Mouse (Mus musculus) limb, embryonic 14.5 days (tissue): ENCODE results near the gene Cnep1r1. TPM values are rescaled to one million over a fixed set of nuclear protein-coding genes. Genes with fewer than 3 reads are reported as not detected.

Source experiments
- ATAC-seq: fragments of 200-750 bp; cut with Nextera tagmentation; 2 replicates; pipeline ENCODE4 v1.8.0; 2017; ENCODE audit warnings: low read depth, moderate number of reproducible peaks, moderate TSS enrichment; ENCODE audit not compliant: low FRiP score
- DNase-seq: peaks from one replicate; pipeline ENCODE4 v3.0.0-alpha.2; 2015; ENCODE audit warnings: low spot score
- H3K27ac ChIP-seq: fragments of 300-500 bp; sonication (generic); replicated peaks from 2 replicates; pipeline ENCODE4 v1.5.1; 2014; ENCODE audit warnings: low read depth, mild to moderate bottlenecking, low read length, moderate library complexity, mixed read lengths
- H3K27me3 ChIP-seq: fragments of 300-500 bp; sonication (generic); 2 replicates; pipeline ENCODE4 v1.6.1; 2014; ENCODE audit warnings: low read length, mixed read lengths; ENCODE audit not compliant: control insufficient read depth, insufficient read depth
- H3K36me3 ChIP-seq: fragments of 300-500 bp; sonication (generic); 2 replicates; pipeline ENCODE4 v1.6.1; 2014; ENCODE audit warnings: mild to moderate bottlenecking, low read length, moderate library complexity, mixed read lengths; ENCODE audit not compliant: control insufficient read depth, insufficient read depth
- H3K4me1 ChIP-seq: fragments of 300-500 bp; sonication (generic); 2 replicates; pipeline ENCODE4 v1.6.1; 2014; ENCODE audit warnings: antibody characterized with exemption, low read length, mixed read lengths; ENCODE audit not compliant: control insufficient read depth, insufficient read depth
- H3K4me2 ChIP-seq: fragments of 300-500 bp; sonication (generic); replicated peaks from 2 replicates; pipeline ENCODE4 v1.6.1; 2014; ENCODE audit warnings: low read depth, mild to moderate bottlenecking, low read length, moderate library complexity; ENCODE audit not compliant: severe bottlenecking
- H3K4me3 ChIP-seq: fragments of 300-500 bp; sonication (generic); replicated peaks from 2 replicates; pipeline ENCODE4 v1.5.1; 2014; ENCODE audit warnings: low read length
- H3K9ac ChIP-seq: fragments of 300-500 bp; sonication (generic); 2 replicates; pipeline ENCODE4 v1.6.1; 2014; ENCODE audit warnings: mild to moderate bottlenecking, low read depth, low read length, moderate library complexity; ENCODE audit not compliant: severe bottlenecking
- H3K9me3 ChIP-seq: fragments of 300-500 bp; sonication (generic); 2 replicates; pipeline ENCODE4 v1.6.1; 2016; ENCODE audit warnings: low read length; ENCODE audit not compliant: control insufficient read depth
- POLR2A ChIP-seq: fragments of 200-500 bp; IDR thresholded peaks from 2 replicates; pipeline ENCODE4 v1.8.0; 2012; ENCODE audit warnings: inconsistent platforms, mild to moderate bottlenecking, moderate library complexity, borderline replicate concordance; ENCODE audit not compliant: insufficient read depth, insufficient read length; ENCODE audit errors: extremely low read depth
- WGBS: fragments of 180-500 bp; shearing (Covaris S2); extraction: QIAGEN DNeasy Blood & Tissue Kit; methylation state at CpG from one replicate; pipeline ENCODE4 v1.1.7; 2014; 5-methylcytosine and 5-hydroxymethylcytosine counted together
- polyA plus RNA-seq, 2 experiments: library from polyadenylated mRNA; depleted of rRNA in 1 of 2; stranded (reverse) in 1 of 2; unstranded in 1 of 2; fragments of >200 nt; fragmentation: Nextera tagmentation in 1 of 2; extraction: Ambion mirVana in 1 of 2; gene quantifications; 2 replicates each; pipeline versions ENCODE4 v1.2.1 to v1.2.3; 2012 to 2014

Cnep1r1 gene
- polyA plus RNA-seq (2012; rRNA removed): 70.1 and 70.9 TPM in 2 replicates
- 42.5 and 43.5 TPM in 2 replicates for polyA plus RNA-seq (2014; fragmentation: Nextera tagmentation; extraction: Ambion mirVana)

DNA sequence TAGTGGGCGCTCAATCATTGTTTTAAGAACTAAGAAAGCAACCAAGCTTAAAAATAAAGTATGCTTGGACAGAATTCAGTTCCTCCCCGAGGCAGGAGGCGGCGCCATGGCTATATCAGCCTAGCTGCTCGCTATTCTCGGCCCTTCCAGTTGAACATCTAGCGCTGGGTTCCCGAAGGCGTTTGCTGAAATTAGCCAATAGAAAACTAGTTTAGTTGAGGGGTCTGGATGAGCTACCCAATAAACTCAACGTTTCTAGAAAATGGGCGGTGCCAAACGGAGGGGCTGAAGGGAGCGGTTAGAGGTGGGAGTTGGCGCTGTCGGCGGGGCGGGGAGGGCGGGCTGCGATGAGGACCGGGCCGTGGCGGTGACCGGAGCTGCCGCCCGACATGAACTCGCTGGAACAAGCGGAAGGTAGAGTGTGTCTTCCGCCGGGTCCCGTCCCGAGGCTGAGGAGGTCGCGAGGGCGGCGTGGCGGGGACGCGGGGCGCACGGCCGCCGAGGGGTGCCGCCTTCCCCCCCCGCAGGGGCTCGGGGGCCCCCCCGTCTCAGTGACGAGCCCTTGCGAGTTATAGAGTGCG lies at the start of gene Cnep1r1:
Cnep1r1 (plus strand) TSS at position 314 of the 581 bp plus-strand sequence.
- Histone ChIP-seq H3K27me3 (no peaks in the 10 kb centered on the region), H3K4me2 (peak within 1 kb of the TSS; percentile 54), H3K4me1 (peaks cover 6% of the 10 kb centered on the region; the same call in 1 of the 2 replicates), H3K4me3 (peak within 1 kb of the TSS; percentile 92), H3K36me3 (peaks cover 22% of the 10 kb centered on the region), H3K27ac (peak within 1 kb of the TSS; percentile 65), H3K9me3 (no peaks in the 10 kb centered on the region), H3K9ac (peak within 1 kb of the TSS; percentile 91)
- 0 out of 2 replicates have a peak, but pooled peaks have one; percentile 78 for TF ChIP-seq POLR2A
- ATAC-seq (peak; percentile 99), DNase-seq (peak; percentile 96)
- under 1% methylated on average over 48 of the region's 49 CpGs for WGBS

DNA sequence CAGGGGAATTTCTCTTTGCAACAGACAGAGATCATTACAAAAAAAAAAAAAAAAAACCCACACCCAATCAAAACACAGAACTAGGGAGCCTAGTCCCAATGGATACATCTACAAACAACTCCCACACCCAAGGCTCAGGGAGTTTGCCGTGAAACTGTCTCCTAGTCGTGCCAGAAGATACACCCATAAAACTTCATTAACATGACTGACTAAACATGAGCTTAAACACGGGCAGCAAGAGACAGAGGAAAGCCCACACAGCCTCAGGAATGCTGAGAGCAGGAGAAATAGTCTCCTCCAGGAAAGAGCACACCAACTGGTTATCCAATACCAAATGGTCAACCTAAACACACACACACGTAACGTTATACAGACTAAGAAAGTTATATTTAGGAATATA lies 36.4 kb upstream of the Cnep1r1 start:
- Histone ChIP-seq H3K9me3 (no peaks in the 10 kb centered on the region), H3K9ac (no peak overlapping the region), H3K4me3 (no peak overlapping the region), H3K27ac (no peak overlapping the region), H3K36me3 (no peaks in the 10 kb centered on the region), H3K4me1 (no peaks in the 10 kb centered on the region), H3K27me3 (no peaks in the 10 kb centered on the region), H3K4me2 (no peak overlapping the region)
- no peak for ATAC-seq
- WGBS: 67% methylated on average over 5 of the region's 5 CpGs
- TF ChIP-seq POLR2A: no peak
- DNase-seq: no peak

DNA sequence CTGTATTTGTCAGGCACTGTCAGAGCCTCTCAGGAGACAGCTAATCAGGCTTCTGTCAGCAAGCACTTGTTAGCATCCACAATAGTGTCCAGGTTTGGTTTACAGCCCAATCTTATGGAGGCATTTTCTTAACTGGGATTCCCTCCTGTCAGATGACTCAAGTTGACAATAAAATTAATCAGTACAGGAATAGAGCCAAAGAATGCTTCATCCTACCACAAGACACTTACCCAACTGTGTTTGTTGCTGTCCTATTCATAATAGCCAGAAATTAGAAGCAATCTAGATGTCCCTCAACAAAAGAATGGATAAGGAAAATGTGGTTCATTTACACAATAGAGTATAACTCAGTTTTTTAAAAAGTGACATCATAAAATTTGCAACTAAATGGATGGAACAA lies 30.6 kb upstream of the Cnep1r1 start:
- Histone ChIP-seq H3K4me1 (no peaks in the 10 kb centered on the region), H3K27ac (no peak overlapping the region), H3K9me3 (no peaks in the 10 kb centered on the region), H3K27me3 (no peaks in the 10 kb centered on the region), H3K9ac (no peak overlapping the region), H3K4me3 (no peak overlapping the region), H3K4me2 (no peak overlapping the region), H3K36me3 (no peaks in the 10 kb centered on the region)
- TF ChIP-seq POLR2A: no peak
- ATAC-seq (no peak), DNase-seq (no peak)

DNA sequence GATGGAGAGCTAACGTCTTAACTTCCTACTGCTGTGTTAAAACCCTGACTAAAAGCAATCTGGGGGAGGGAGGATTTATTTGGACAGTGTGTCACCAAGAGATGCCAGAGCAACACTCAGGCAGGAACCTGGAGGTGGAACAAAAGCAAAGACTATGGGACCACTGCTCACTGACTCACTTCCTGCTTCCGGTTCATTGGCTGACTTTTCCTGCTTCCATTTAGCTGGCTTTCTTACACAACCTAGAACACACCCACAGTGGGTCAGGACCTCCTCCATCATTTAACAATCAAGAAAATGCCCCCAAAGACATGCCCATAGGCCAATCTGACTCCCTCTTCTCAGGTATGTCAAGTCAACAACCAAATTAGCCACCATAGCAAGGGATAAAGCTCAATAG lies 26.9 kb upstream of the Cnep1r1 start:
- DNase-seq (no peak), ATAC-seq (no peak)
- Histone ChIP-seq H3K9me3 (no peaks in the 10 kb centered on the region), H3K4me1 (no peaks in the 10 kb centered on the region), H3K4me2 (no peak overlapping the region), H3K36me3 (no peaks in the 10 kb centered on the region), H3K27ac (no peak overlapping the region), H3K27me3 (no peaks in the 10 kb centered on the region), H3K9ac (no peak overlapping the region), H3K4me3 (no peak overlapping the region)
- WGBS: 84% methylated on average over 2 of the region's 2 CpGs
- no peak for TF ChIP-seq POLR2A

DNA sequence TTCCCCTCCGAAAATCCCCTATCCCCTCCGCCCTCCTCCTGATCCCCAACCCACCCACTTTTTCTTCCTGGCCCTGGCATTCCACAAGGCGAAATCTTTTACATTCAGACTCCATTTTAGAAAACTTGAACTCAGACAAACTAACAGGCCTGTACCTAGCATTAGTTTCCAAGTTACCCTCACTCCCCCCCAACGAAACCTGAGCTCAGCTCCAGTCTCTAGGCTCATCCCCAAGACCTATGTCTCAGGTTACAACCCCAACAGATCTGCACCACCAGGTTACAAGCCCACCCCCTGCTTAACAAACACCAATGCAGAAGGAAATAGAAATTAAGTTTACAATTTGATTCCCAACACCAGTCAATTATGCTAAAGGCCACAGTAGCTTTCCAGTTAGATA lies 25.2 kb upstream of the Cnep1r1 start:
- no peaks in the 10 kb centered on the region for H3K27me3 ChIP-seq
- no peak overlapping the region for H3K4me2 ChIP-seq
- no peak overlapping the region for H3K4me3 ChIP-seq
- H3K9me3 ChIP-seq: no peaks in the 10 kb centered on the region
- H3K36me3 ChIP-seq: no peaks in the 10 kb centered on the region
- no peak overlapping the region for H3K27ac ChIP-seq
- no peak for DNase-seq
- H3K9ac ChIP-seq: no peak overlapping the region
- ATAC-seq: no peak
- TF ChIP-seq POLR2A: no peak
- no peaks in the 10 kb centered on the region for H3K4me1 ChIP-seq
- WGBS: 50% methylated on average over 4 of the region's 4 CpGs

DNA sequence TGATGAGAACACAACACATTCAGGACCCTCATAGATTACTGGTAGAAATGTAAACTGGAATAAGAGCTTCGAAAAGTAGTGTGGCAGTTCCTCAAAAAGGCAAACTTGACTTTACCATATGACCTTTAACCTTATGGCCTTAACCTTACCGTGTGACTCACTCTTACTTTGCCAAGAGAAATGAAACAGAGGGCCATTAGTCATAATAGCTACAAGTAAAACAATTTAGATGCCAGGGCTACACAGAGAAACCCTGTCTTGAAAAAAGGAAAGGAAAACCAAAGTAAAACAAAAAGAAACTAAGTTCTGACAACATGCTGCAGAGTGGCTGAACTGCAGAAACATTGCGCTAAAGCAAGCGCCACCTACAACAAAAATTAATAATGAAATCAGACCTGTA lies 19.7 kb upstream of the Cnep1r1 start:
- Histone ChIP-seq H3K4me2 (no peak overlapping the region), H3K9me3 (no peaks in the 10 kb centered on the region), H3K27ac (no peak overlapping the region), H3K4me1 (no peaks in the 10 kb centered on the region), H3K36me3 (no peaks in the 10 kb centered on the region), H3K9ac (no peak overlapping the region), H3K4me3 (no peak overlapping the region), H3K27me3 (no peaks in the 10 kb centered on the region)
- no peak for TF ChIP-seq POLR2A
- no peak for ATAC-seq
- no peak for DNase-seq
- WGBS: 83% methylated on average over 4 of the region's 4 CpGs
